ENCODE assay signal across 26 mouse cellular contexts in genomic region chr5:119326895-119327294, GRCm38 (mm10).
"Had no signal": no experiment of that assay in that cellular context is flagged by ENCODE, and none has a peak within 500 bp of the region (broad histone marks: within the 10 kb centered on the region; RNA-seq: fewer than 3 reads in every experiment).

No protein-coding gene starts in this region.

- H3K4me3 ChIP-seq: embryonic facial prominence, embryonic 10.5 days; embryonic facial prominence, embryonic 12.5 days; embryonic facial prominence, embryonic 13.5 days; embryonic facial prominence, embryonic 15.5 days; erythroblast, embryonic 14.5 days; forebrain, embryonic 10.5 days; forebrain, embryonic 12.5 days; forebrain, embryonic 13.5 days; forebrain, embryonic 15.5 days; gastrocnemius, adult 2 months; heart, adult 2 months; heart, embryonic 10.5 days had no signal

- H3K4me2 ChIP-seq: embryonic facial prominence, embryonic 12.5 days; embryonic facial prominence, embryonic 13.5 days; embryonic facial prominence, embryonic 15.5 days; forebrain, embryonic 12.5 days; forebrain, embryonic 13.5 days; forebrain, embryonic 15.5 days; heart, embryonic 11.5 days had no signal

- ATAC-seq: forebrain, embryonic 13.5 days; forebrain, embryonic 14.5 days; forebrain, embryonic 15.5 days; forebrain, embryonic 16.5 days; forebrain, postnatal 0 days had no signal

- H3K9me3 ChIP-seq: embryonic facial prominence, embryonic 10.5 days; embryonic facial prominence, embryonic 12.5 days; embryonic facial prominence, embryonic 13.5 days; embryonic facial prominence, embryonic 15.5 days; forebrain, embryonic 10.5 days; forebrain, embryonic 12.5 days; forebrain, embryonic 13.5 days; forebrain, embryonic 15.5 days; heart, embryonic 10.5 days had no signal

- H3K27me3 ChIP-seq: embryonic facial prominence, embryonic 12.5 days; embryonic facial prominence, embryonic 13.5 days; embryonic facial prominence, embryonic 15.5 days; forebrain, embryonic 13.5 days; forebrain, embryonic 15.5 days had no signal

- H3K36me3 ChIP-seq: embryonic facial prominence, embryonic 10.5 days; embryonic facial prominence, embryonic 12.5 days; embryonic facial prominence, embryonic 13.5 days; embryonic facial prominence, embryonic 15.5 days; forebrain, embryonic 10.5 days; forebrain, embryonic 12.5 days; forebrain, embryonic 15.5 days; heart, embryonic 10.5 days had no signal

- H3K27ac ChIP-seq: embryonic facial prominence, embryonic 12.5 days; embryonic facial prominence, embryonic 13.5 days; embryonic facial prominence, embryonic 15.5 days; forebrain, embryonic 10.5 days; forebrain, embryonic 12.5 days; forebrain, embryonic 13.5 days; forebrain, embryonic 15.5 days; gastrocnemius, adult 2 months; heart, adult 2 months had no signal

- H3K9ac ChIP-seq: embryonic facial prominence, embryonic 12.5 days; embryonic facial prominence, embryonic 13.5 days; embryonic facial prominence, embryonic 15.5 days; forebrain, embryonic 12.5 days; forebrain, embryonic 13.5 days; forebrain, embryonic 15.5 days; forebrain, postnatal 0 days had no signal

- DNase-seq: cerebellum, postnatal 10 days; cerebellum, postnatal 14 days; cerebellum, postnatal 25 days; cerebellum, postnatal 36 days; embryo, embryonic 11 days; forebrain, postnatal 0 days; gastrocnemius, adult 2 months; gastrocnemius, postnatal 10 days; gastrocnemius, postnatal 14 days; gastrocnemius, postnatal 25 days; gastrocnemius, postnatal 36 days; heart, adult 18-20 months; heart, adult 2 months had no signal

- H3K4me1 ChIP-seq: embryonic facial prominence, embryonic 15.5 days had no signal
